Mouse (Mus musculus): ENCODE results near the gene Gab3. TPM values are rescaled to one million over a fixed set of nuclear protein-coding genes. Genes with fewer than 3 reads are reported as not detected.

The Gab3 gene
- polyA plus RNA-seq, 1 experiment from 2014 or later, result 2.8 TPM

Other genes with a start within 250 kb of the Gab3 start
- 0.30 and 0.40 TPM in 2 replicates for gene Gm5936, start 248.3 kb downstream of the Gab3 start, polyA plus RNA-seq (2015; fragmentation: Nextera tagmentation; extraction: Ambion mirVana)
- 50.1 and 57.5 TPM in 2 replicates for gene Dkc1, start 10.4 kb upstream of the Gab3 start, polyA plus RNA-seq (2015; fragmentation: Nextera tagmentation; extraction: Ambion mirVana)
- gene Mpp1, start 45.6 kb upstream of the Gab3 start, polyA plus RNA-seq (2015; fragmentation: Nextera tagmentation; extraction: Ambion mirVana), result 21.9 and 22.6 TPM in 2 replicates
- not detected in 2 replicates for gene Smim9, start 78.3 kb upstream of the Gab3 start, polyA plus RNA-seq (2015; fragmentation: Nextera tagmentation; extraction: Ambion mirVana)

All from midbrain, embryonic 16.5 days (tissue).